Mouse (Mus musculus): ENCODE measurements at regions not wholly inside any gene's neighbourhood (a gene's known extent, or its start where the extent isn't known, plus 50 kb on each side); places are given as distances from the start of the nearest gene placed in this dataset.

- WGBS: 62% methylated on average over 2 of the region's 2 CpGs
Observed at GRCm38 (mm10) chr9:23167056-23167591, 55.8 kb upstream of the Bmper start.

GRCm38 (mm10) chr9:23167716-23168115 is 55.2 kb upstream of the Bmper start:
- no peak overlapping the region for H3K4me2 ChIP-seq (replicated peaks; ENCODE audit: low read depth, low read length)
- no peaks in the 10 kb centered on the region for H3K27me3 ChIP-seq (ENCODE audit: insufficient read depth, low read length)
- no peak for ATAC-seq (ENCODE audit: low FRiP score, low TSS enrichment)
- no peak overlapping the region for H3K9ac ChIP-seq (replicated peaks; ENCODE audit: low read length)
- 69% methylated on average over 4 of the region's 4 CpGs for WGBS
- no peaks in the 10 kb centered on the region for H3K4me1 ChIP-seq (ENCODE audit: insufficient read depth, low read length)
- no peak overlapping the region for H3K27ac ChIP-seq (ENCODE audit: low read length)
- no peak overlapping the region for H3K4me3 ChIP-seq (ENCODE audit: low read length)
- no peaks in the 10 kb centered on the region for H3K36me3 ChIP-seq (ENCODE audit: insufficient read depth, low read length)
- H3K9me3 ChIP-seq (ENCODE audit: low read length): no peaks in the 10 kb centered on the region

More at GRCm38 (mm10) chr9:23167056-23167591, 55.8 kb upstream of the Bmper start:
- Histone ChIP-seq H3K36me3 (ENCODE audit: insufficient read depth, low read length) (no peaks in the 10 kb centered on the region), H3K27ac (ENCODE audit: low read length) (no peak overlapping the region), H3K9ac (replicated peaks; ENCODE audit: low read length) (no peak overlapping the region), H3K9me3 (ENCODE audit: low read length) (no peaks in the 10 kb centered on the region), H3K27me3 (ENCODE audit: insufficient read depth, low read length) (no peaks in the 10 kb centered on the region), H3K4me2 (replicated peaks; ENCODE audit: low read depth, low read length) (no peak overlapping the region), H3K4me1 (ENCODE audit: insufficient read depth, low read length) (no peaks in the 10 kb centered on the region), H3K4me3 (ENCODE audit: low read length) (no peak overlapping the region)
- ATAC-seq (ENCODE audit: low FRiP score, low TSS enrichment): no peak

- 63% methylated on average over 4 of the region's 4 CpGs for WGBS
- no peak overlapping the region for H3K4me3 ChIP-seq (ENCODE audit: low read length)
- H3K27me3 ChIP-seq (ENCODE audit: insufficient read depth, low read length): no peaks in the 10 kb centered on the region
- no peaks in the 10 kb centered on the region for H3K36me3 ChIP-seq (ENCODE audit: insufficient read depth, low read length)
- H3K4me1 ChIP-seq (ENCODE audit: insufficient read depth, low read length): no peaks in the 10 kb centered on the region
- no peak overlapping the region for H3K27ac ChIP-seq (ENCODE audit: low read length)
- H3K9ac ChIP-seq (replicated peaks; ENCODE audit: low read length): no peak overlapping the region
- no peaks in the 10 kb centered on the region for H3K9me3 ChIP-seq (ENCODE audit: low read length)
- ATAC-seq (ENCODE audit: low FRiP score, low TSS enrichment): no peak
- H3K4me2 ChIP-seq (replicated peaks; ENCODE audit: low read depth, low read length): no peak overlapping the region
Observed at GRCm38 (mm10) chr9:23168149-23168548, 54.7 kb upstream of the Bmper start.

GRCm38 (mm10) chr9:23171361-23171760 is 51.5 kb upstream of the Bmper start:
- WGBS: 82% methylated on average over 1 of the region's 1 CpGs
- no peaks in the 10 kb centered on the region for H3K27me3 ChIP-seq (ENCODE audit: insufficient read depth, low read length)
- H3K9ac ChIP-seq (replicated peaks; ENCODE audit: low read length): no peak overlapping the region

More at GRCm38 (mm10) chr9:23171361-23171760, 51.5 kb upstream of the Bmper start:
- no peaks in the 10 kb centered on the region for H3K9me3 ChIP-seq (ENCODE audit: low read length)
- H3K36me3 ChIP-seq (ENCODE audit: insufficient read depth, low read length): no peaks in the 10 kb centered on the region
- no peaks in the 10 kb centered on the region for H3K4me1 ChIP-seq (ENCODE audit: insufficient read depth, low read length)
- no peak overlapping the region for H3K27ac ChIP-seq (ENCODE audit: low read length)
- no peak overlapping the region for H3K4me2 ChIP-seq (replicated peaks; ENCODE audit: low read depth, low read length)
- no peak overlapping the region for H3K4me3 ChIP-seq (ENCODE audit: low read length)
- no peak for ATAC-seq (ENCODE audit: low FRiP score, low TSS enrichment)

Measured in kidney, embryonic 16.5 days (tissue).